Mouse (Mus musculus): Measurements from ENCODE around the gene Naa80.

Gene Naa80

GRCm38 (mm10) chr9:107578587-107578986 lies at the start of gene Naa80:
Naa80 (plus strand) TSS chr9:107578887.
- DNase-seq, result no peak

DNA sequence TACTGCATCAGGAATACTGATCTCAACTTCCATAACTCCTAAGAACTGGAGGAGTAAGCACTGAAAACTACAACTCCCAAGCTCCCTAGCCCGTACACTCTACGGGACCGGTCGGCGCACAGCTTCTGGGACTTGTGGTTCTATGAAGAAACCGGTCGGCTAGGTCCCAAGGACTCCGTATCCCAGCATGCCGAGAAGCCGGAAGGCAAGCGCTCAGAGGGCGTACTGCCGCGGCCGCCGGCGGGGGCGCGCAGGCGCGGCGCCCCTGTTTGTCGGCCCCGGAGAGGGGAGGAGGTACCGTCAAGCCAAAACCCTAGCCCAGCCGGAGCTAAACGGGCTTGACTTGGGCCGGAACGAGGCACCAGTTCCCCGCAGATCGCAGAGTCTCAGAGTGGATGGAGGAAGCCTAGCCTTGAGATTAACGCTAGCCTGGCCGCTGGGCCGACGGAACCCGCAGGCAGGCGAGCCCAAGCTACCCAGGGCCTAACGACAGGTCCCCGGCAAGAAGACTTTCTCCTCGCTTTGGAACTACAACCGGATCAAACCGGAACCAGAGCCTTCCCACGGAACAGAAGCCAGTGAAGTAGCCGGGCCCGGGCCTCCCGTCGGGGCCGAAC lies 44.8 kb upstream of the Naa80 start, which contains the start of gene Tmem115:
Tmem115 (plus strand) TSS at position 155 of the 617 bp plus-strand sequence.
- peak; percentile 98 for DNase-seq

DNA sequence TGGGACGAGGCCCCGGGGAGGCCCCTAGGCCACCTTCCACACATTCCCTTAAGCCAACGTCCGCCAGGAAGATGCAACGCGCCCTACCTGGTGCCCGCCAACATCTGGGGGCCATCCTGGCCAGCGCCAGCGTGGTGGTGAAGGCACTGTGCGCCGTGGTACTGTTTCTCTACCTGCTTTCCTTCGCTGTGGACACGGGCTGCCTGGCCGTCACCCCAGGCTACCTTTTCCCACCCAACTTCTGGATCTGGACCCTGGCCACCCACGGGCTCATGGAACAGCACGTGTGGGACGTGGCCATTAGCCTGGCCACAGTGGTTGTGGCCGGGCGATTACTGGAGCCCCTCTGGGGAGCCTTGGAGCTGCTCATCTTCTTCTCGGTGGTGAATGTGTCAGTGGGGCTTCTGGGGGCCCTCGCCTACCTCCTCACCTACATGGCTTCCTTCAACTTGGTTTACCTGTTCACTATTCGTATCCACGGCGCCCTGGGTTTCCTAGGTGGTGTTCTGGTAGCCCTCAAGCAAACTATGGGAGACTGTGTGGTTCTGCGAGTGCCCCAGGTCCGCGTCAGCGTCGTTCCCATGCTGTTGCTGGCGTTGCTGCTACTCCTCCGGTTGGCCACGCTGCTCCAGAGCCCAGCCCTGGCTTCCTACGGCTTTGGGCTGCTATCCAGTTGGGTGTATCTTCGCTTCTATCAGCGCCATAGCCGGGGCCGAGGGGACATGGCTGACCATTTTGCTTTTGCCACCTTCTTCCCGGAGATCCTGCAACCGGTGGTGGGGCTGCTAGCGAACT lies 44.1 kb upstream of the Naa80 start:
- DNase-seq, result no peak

DNA sequence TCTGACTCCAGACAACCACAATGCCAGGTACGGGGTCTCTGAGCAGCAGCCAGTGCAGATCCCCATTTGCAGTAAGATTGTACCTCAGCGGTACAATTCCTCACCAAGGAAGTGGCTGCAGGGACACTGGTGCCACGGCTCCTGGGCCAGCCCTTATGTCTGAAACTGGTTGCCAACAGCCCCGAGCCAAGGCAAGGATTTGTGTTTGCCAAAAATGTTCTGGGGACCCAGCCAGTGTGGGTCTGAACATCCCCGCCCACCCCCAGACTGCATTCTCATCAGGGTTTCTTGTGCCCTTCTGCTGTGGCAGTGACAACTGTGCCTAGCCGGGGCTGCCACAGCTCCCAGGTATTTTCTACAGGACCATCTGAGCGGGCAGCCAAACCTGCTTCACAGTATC lies 40.5 kb upstream of the Naa80 start:
- no peak for DNase-seq

DNA sequence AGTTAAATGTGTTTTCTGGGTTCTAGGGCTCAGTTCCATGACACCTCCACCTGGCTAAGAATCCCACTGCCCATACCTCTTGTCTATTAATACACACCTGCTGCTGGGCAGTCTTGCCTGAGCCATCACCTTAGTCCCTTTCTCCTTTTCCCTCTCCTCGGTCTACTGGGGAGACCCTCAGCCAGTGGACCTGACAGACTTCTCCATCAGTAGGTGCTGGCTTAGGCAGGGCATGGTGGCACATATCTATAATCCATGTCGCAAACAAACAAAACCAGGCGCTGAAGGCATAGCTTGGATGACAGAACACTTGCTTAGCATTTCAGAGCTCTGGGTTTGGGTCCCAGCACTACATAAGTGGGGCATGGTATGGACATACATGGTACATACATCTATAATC lies 40.0 kb upstream of the Naa80 start:
- no peak for DNase-seq

- DNase-seq, result no peak
Measured at GRCm38 (mm10) chr9:107539940-107540339, 38.7 kb upstream of the Naa80 start.

- DNase-seq, result peak; percentile 59
Measured at GRCm38 (mm10) chr9:107540420-107540819, 38.3 kb upstream of the Naa80 start.

DNA sequence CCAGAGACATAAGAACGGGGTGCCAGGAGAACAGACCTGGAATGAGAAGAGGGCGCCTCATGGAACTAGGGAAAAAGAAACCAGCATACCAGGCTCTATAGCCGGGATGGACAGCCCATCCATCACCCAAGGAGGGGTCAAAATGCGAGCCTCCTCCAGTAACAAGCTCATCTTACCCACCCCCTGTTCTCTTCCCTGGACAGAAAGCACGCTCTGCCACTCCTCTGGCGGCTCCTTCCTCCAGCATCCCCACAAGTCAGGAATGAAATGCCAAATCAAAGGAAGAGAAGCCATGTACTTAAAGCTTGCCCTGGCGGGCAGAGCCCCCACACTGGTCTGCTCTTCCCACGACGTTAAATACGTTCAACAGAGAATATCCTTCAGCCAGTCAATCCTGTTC lies 37.7 kb upstream of the Naa80 start:
- peak; percentile 20 for DNase-seq

DNA sequence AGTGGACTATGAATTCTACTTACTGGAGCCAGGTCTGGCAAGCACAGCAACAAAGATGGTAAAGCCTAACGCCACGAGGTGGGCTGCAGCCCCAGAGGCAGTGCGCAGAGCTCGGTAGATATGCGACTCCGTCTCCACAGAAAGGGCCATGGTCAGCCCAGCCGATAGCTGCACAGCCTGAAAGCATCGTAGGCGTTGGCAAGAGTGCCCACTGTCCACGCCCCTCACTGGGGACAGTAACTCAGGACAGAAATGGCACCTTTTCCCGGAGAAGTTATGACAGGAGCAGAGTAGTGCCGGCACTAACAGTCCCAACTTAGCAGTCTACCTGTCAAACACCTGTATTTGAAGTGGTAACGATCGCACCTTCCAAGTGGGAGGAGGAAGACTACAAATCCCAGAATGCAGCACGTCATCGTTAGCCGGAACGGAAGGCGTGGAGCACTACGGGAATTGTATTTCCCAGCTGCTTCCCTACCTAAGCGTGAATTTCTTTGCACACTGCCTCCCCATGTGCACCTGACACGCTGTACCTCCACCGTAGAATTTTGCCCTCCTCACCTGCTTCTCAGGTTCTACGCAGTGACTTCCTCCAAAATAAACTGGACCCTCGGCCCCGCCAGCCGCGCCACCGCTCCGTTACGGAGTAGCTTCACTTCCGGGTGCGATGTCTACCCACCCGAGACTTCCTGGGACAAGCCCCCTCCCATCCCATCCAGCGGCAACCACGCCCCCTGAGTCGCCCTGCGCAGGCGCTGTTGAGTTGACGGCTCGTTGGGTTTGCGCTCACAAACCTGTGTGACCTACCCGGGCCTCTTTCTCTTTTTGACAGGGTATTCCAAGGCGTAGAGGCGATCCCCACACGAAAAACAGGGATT lies 37.0 kb upstream of the Naa80 start, which contains the start of the genes Cyb561d2 and Nprl2:
Cyb561d2 (minus strand) TSS at position 720 of the 878 bp plus-strand sequence.
Nprl2 (plus strand) TSS at position 753 of the 878 bp plus-strand sequence.
- peak; percentile 97 for DNase-seq

DNA sequence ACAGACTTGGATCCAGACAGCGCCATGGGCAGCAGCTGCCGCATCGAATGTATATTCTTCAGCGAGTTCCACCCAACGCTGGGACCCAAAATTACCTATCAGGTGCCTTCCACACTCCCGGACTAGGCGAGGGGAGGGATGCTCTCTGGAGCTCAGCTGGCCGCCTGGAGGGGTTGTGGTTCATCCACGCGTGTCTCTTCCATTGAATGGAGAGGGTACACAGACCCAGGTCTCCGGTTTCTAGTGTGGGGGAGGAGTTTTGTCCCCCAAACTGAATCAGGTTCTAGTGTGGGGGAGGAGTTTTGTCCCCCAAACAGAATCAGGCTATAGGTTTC lies 36.4 kb upstream of the Naa80 start:
- no peak for DNase-seq

- DNase-seq, result peak; percentile 34
Measured at GRCm38 (mm10) chr9:107542721-107543120, 36.0 kb upstream of the Naa80 start.

DNA sequence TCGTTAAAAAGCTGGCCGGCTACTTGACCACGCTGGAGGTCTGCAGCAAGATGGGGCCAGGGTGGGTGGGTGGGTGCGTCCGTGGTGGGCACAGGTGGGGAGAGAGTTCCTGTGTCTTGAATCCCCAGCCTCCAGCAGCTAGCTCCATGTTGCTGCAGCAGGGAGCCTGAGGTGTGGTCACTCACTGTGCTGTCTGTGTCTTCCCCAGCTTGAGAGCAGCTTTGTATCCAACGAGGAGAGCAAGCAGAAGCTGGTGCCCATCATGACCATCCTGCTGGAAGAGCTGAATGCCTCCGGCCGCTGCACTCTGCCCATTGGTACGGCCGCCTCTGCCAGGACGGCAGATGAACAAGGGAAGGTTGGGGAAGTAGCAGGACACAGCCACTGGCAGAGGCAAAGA lies 35.4 kb upstream of the Naa80 start:
- DNase-seq, result no peak

DNA sequence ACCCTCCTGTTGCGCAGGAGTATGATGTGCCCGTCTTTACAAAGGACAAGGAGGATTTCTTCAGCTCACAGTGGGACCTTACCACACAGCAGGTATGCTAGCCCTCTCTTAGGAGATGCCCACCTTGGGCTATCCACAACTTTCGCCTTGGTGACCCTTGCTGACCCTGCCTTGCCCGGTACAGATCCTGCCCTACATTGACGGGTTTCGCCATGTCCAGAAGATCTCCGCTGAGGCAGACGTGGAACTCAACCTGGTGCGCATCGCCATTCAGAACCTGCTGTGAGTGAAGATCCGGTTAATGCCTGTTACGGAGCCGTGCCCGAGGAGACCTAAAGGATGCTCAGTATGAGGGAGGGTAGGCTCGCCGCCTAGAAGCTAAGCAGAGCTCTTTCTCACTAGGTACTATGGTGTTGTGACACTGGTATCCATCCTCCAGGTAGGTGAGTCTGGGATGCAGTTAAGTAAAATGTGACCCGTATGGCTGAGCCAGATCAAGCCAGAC lies 34.4 kb upstream of the Naa80 start:
- DNase-seq, result peak; percentile 32

DNA sequence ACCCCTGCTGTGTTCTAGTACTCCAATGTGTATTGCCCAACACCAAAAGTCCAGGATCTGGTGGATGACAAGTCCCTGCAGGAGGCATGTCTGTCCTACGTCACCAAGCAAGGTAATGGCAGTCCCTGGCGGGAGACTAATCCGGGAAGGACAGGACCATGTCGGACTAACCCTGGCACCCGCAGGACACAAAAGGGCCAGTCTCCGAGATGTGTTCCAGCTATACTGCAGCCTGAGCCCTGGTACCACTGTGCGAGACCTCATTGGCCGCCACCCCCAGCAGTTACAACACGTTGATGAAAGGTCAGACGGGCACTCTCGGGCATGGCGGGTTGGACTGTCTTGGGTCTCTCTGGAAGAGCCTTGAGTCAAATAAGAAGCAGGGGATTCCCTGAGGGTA lies 34.0 kb upstream of the Naa80 start:
- DNase-seq, result peak; percentile 29

DNA sequence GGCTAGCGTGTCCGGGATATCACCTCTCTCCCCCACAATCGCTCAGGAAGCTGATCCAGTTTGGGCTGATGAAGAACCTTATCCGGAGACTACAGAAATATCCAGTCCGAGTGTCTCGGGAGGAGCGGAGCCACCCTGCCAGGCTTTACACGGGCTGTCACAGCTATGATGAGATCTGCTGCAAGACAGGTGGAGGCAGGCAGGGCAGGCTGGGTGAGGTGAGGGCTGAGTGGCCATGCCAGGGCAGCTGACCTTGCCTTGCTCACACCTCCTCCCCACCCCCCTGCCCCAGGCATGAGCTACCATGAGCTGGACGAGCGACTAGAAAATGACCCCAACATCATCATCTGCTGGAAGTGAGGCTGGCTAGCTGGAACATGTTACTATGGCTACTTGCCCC lies 33.5 kb upstream of the Naa80 start:
- no peak for DNase-seq

DNA sequence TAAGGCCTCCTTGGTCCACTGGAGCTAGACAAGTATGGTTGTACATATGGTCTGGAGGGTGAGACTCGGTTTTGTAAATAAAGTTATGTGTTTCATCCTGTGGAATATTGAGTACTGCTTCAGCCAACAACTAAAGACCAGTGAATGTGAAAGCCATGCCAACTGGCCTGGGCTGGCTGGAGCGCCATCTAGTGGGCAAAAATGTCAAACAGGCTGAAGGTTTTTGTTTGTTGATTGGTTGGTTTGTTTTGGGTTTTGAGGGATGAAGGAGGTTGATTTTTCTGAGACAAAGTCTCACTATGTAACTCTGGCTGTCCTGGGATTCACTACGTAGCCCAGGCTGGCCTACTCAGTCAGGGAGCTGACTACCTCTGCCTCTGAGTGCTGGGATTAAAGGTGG lies 33.1 kb upstream of the Naa80 start:
- peak; percentile 86 for DNase-seq

DNA sequence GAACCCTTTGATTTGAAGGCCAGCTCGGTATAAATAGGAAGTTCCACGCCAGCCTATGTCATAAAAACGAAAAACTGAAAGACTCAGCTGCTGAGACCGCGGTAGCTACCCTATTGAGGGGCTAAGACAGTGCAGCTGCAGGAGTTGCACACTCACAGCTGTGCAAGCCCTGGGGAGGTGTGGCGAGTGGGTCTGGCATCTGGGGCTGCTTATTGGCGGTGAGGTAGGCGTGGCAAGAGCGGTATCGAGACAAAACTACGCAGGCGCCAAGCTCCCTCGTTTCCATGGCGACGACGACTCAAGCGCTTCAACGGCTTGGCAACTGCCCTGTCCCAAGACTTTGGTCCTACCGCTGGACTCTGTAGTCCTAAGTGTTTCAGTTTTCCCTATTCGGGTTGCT lies 31.7 kb upstream of the Naa80 start, which contains the start of gene Zmynd10:
Zmynd10 (plus strand) TSS at position 273 of the 400 bp plus-strand sequence.
- peak; percentile 97 for DNase-seq

GRCm38 (mm10) chr9:107547957-107548356 lies 30.7 kb upstream of the Naa80 start:
- no peak for DNase-seq

- no peak for DNase-seq
Measured at GRCm38 (mm10) chr9:107548820-107549219, 29.9 kb upstream of the Naa80 start.

DNA sequence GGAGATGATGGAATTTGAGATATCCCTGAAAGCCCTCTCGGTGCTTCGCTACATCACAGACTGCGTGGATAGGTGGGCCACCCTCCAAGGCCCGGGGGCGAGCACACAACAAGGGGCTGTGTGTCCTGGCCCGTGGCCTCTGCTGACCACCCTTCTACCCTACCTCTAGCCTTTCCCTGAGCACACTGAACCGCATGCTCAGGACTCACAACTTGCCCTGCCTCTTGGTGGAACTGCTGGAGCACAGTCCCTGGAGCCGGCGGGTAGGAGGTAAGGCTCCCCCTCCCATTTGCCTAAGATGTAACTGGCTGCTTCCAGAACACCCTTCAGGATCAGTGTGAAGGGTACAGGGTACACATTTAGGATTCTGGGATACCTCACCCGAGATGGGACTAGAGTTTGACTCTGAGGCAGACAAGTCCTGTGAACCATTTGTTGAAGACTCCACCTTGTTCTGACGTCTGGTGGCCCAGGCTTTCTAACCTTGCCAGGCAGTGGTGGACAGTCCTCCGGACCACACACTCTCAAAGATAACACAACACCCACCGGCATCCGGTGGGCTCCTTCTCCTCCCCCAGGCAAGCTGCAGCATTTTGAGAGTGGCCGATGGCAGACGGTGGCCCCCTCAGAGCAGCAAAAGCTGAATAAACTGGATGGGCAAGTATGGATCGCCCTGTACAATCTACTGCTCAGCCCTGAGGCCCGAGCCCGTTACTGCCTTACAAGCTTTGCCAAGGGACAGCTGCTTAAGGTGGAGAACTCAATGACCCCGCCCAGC lies 29.2 kb upstream of the Naa80 start:
- no peak for DNase-seq

GRCm38 (mm10) chr9:107550491-107551116 lies 28.1 kb upstream of the Naa80 start:
- peak; percentile 95 for DNase-seq

All from kidney, adult 9 months (tissue).